Mouse (Mus musculus): ENCODE data around the gene Ung. TPM values are rescaled to one million over a fixed set of nuclear protein-coding genes. Genes with fewer than 3 reads are reported as not detected.

Gene Ung
- total RNA-seq, 2 experiments from 2014 or later = 2.4 to 2.5 TPM

DNA sequence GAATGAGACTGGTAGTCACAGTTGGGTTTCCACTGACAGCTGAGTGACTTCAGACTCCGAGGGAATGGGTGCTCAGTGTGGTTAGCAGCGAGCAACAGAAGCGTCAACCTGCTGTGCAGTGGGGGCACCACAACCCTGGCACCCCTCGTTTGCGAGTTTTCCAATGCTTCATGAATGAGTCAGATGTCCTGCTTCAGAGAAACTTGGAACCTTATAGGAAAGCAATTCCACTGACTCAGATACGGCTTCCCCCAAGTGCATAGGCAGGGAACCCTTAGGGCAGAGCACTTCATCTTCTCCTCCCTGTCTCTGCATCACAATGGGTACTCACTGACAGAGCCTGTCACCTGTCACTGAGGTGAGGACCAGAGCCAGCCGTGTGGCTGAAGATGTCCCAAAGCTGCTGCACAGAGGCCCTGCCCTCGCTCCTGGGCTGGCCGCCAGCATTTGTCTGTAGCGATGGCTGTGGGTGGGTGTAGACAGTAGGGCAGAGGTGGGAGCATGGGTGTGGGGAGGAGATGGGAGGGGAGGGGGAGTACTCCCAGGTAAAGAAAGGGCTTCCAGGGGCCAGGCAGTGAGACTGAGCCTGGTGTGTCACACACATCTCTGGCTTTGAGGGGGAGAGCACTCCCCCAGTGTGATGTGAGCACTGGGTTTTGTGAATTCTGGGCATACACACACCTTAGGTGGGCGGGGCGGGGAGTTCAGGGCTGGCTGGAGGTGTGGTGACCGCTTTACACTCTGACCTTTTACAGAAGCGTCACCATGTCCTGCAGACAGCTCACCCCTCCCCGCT, 7.5 kb downstream of the Ung start:
- no peak for TF ChIP-seq CTCF (conservative IDR thresholded peaks at IDR 0.05)
- Histone ChIP-seq H3K4me3 (no peak overlapping the region), H3K27ac (peak overlapping the region; percentile 64)
- DNase-seq (ENCODE audit: low spot score in 2 of 2) = no peak

DNA sequence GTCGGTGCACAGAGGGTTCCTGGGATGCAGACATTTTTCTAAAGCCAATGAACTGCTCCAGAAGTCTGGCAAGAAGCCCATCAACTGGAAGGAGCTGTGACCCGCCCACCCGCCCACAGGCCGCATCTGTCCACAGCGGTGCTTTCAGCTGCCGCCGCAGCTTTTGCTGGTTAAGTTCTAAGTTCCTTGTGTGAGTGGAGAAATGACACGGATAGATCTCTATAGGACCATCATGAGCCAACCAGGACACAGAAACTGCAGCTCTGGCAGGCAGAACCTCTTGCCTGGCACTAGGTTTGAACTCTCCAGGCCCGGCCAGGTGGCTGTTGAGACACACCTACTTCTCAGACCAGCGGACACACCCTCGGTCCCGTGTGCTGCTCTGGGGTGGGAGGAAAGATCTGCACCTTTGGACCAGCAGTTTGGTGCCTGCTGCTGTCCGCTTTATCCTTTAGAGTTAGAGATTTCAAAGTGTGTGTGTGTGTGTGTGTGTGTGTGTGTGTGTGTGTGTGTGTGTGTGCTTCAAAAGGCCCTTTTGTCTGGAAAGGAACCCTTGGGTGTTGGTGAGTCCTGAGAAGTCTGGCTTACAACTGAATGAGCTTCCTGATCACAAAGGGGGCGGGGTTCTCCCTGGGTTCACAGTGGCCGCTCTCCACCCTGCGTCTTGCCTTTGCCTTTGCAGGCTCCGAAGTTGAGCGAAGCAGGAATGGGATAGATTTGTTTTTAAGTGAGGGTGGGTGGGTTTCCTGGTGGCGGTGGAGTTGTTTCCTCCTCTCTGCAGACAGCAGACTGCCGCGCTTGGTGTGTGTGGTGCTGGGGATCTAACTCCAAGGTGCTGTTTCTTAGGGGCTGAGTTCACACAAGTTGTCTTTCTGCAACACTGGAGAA, 8.3 kb downstream of the Ung start:
- no peak for TF ChIP-seq CTCF (conservative IDR thresholded peaks at IDR 0.05)
- no peak for DNase-seq (ENCODE audit: low spot score in 2 of 2)
- Histone ChIP-seq H3K27ac (peak overlapping the region; percentile 80), H3K4me3 (no peak overlapping the region)

DNA sequence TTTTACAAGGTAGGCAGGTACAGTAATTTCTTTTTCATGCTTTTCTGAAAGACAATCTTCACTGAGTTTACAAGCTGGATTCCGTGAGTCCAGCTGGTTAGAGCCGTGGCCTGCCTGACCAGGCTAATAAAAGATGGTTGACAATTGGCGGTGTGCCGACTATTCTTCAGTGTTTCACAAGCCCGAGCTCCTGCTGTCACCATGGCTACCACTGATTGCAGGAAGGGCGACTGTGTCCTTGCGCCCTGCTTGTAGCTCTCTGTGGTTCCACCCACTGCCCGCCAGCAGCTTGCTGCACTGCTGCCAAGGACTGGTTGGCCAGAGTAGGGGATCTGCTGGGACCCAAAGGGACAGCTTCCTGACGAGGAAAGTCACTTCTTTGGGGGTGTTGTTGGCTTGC, 9.0 kb downstream of the Ung start:
- H3K27ac ChIP-seq = peak overlapping the region; percentile 80
- peak; percentile 63 to 82 for DNase-seq (ENCODE audit: low spot score in 2 of 2)
- TF ChIP-seq CTCF (conservative IDR thresholded peaks at IDR 0.05) = no peak
- H3K4me3 ChIP-seq = no peak overlapping the region

GRCm38 (mm10) chr5:114146028-114146888, 16.1 kb downstream of the Ung start, which contains the start of gene Acacb:
Gene Acacb, plus strand, starts transcription at chr5:114146535.
- no peak for DNase-seq (ENCODE audit: low spot score in 2 of 2)
- H3K27ac ChIP-seq = peak within 1 kb of the TSS; percentile 57; the same call in 1 of the 2 replicates
- TF ChIP-seq CTCF (conservative IDR thresholded peaks at IDR 0.05) = no peak
- no peak within 1 kb of the TSS; the same call in 1 of the 2 replicates for H3K4me3 ChIP-seq

DNA sequence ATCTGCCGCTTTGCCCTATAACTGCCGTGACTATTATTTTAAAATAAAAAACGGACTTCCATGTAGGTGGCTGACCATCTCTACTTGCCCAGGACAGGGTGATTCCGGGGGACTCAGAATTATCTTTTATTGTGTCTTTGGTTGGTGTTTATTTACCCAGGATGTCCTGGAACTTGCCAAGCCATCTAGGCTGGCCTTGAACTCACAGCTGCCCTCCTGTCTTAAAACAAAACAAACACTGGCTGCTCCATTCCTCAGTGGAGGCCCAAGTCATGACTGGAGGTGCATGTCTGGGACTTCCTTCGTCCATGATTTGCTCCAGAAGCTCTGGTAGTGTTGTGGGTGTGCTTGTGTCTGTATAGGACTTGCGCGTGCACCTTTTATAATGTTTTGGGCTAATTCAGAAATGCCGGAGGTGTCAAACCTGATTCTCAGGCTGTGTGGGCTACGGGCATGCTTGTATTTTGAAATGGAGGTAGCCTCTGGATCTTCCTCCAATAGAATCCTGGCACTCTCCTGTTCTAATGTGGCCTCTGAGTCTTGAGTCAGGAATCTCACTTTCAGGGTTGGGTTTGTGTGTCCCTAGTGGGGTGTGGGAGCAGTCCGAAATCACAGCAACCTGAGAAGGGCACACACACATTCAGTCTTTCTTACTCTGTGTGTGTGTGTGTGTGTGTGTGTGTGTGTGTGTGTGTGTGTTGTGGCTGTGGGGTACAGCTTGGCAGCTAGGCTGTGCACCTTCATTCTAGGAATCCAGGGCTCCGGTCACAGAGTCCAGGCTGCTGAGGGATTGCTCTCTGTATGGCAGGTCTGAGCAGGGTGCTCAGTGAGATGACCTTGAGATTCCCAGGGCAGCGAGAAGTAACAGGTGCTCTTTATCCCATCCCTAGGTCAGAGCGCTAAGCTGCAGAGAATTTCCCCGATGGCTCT, 17.1 kb downstream of the Ung start:
- no peak overlapping the region for H3K4me3 ChIP-seq
- TF ChIP-seq CTCF (conservative IDR thresholded peaks at IDR 0.05) = no peak
- no peak overlapping the region; the same call in 1 of the 2 replicates for H3K27ac ChIP-seq
- DNase-seq (ENCODE audit: low spot score in 2 of 2) = no peak

DNA sequence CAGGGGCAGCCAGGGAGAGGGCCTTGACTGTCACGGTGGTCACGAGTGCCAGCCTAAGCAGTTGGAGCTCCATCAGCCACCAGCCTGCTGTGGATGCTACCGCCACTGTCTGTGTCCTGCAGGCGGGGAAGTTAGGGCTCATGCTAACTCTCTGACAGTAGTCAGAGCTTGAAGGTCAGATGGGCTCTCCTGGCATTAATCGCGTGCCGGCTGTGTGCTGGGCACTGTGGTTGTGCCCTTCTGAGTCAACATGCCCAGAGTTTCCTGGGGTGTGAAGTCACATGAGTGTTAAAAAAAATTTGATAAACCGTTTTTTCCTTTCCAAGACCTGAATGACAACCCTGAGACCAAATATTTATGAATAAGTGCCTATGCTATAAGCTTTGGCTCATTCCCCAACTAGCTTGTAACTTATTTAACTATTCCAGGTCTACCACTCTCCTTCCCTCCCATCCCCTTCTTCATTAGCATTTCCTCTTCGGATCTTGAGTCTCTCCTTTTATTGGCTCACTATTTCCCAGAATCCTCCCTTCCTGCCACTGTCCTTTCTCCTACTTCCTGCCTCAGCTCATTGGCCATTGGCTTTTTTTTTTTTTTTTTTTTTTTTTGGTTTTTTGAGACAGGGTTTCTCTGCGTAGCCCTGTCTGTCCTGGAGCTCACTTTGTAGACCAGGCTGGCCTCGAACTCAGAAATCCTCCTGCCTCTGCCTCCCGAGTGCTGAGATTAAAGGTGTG, 22.3 kb downstream of the Ung start:
- no peak for TF ChIP-seq CTCF (conservative IDR thresholded peaks at IDR 0.05)
- Histone ChIP-seq H3K27ac (no peak overlapping the region), H3K4me3 (no peak overlapping the region)
- no peak for DNase-seq (ENCODE audit: low spot score in 2 of 2)

GRCm38 (mm10) chr5:114153490-114153889, 23.3 kb downstream of the Ung start:
- peak; percentile 72 for TF ChIP-seq CTCF (conservative IDR thresholded peaks at IDR 0.05)
- H3K4me3 ChIP-seq = no peak overlapping the region
- DNase-seq (ENCODE audit: low spot score in 2 of 2) = no peak
- no peak overlapping the region for H3K27ac ChIP-seq

- Histone ChIP-seq H3K27ac (no peak overlapping the region), H3K4me3 (no peak overlapping the region)
- no peak for DNase-seq (ENCODE audit: low spot score in 2 of 2)
- TF ChIP-seq CTCF (conservative IDR thresholded peaks at IDR 0.05) = no peak
Measured at GRCm38 (mm10) chr5:114154765-114155164, 24.6 kb downstream of the Ung start.

GRCm38 (mm10) chr5:114155168-114155933, 25.2 kb downstream of the Ung start:
- TF ChIP-seq CTCF (conservative IDR thresholded peaks at IDR 0.05) = no peak
- Histone ChIP-seq H3K4me3 (no peak overlapping the region), H3K27ac (no peak overlapping the region)
- DNase-seq (ENCODE audit: low spot score in 2 of 2) = no peak

DNA sequence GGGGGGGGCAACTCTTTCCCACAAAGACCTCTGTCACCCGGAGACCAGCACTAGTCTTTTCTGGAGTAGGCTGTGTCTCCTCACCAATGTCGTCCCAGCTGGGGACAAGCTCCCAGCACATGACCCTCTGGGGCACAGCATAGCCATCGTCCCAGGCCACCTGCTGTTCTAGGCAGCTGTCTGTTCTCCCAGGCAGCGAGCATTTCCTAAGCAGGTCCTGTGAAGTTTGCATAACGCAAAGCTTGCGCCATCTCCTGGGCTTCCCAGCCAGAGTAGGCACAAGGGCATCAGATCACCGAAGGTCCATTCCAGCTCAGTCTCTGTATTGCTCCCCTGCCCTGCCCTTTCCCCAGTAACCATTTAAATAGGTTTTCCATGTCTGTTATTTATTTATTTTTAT, 27.1 kb downstream of the Ung start:
- no peak for TF ChIP-seq CTCF (conservative IDR thresholded peaks at IDR 0.05)
- H3K4me3 ChIP-seq = no peak overlapping the region
- DNase-seq (ENCODE audit: low spot score in 2 of 2) = no peak
- H3K27ac ChIP-seq = no peak overlapping the region

All from layer of hippocampus, adult 2 months (tissue).